Mouse (Mus musculus) spleen, embryonic (tissue): ENCODE data around the gene Prdm16.

Experiments used
- CTCF ChIA-PET: fragments of 350-600 bp; sonication (Branson Sonifier 250); formaldehyde crosslinking; loops from one replicate; lab custom pipeline; 2022; lab: Charles Lee

Gene Prdm16

GRCm38 (mm10) chr4:154558041-154558440, 78.6 kb downstream of the Prdm16 start:
- CTCF ChIA-PET = no interaction called here

- CTCF ChIA-PET = no interaction called here
Measured at GRCm38 (mm10) chr4:154557168-154557567, 79.5 kb downstream of the Prdm16 start.

GRCm38 (mm10) chr4:154556418-154556817, 80.3 kb downstream of the Prdm16 start:
- CTCF ChIA-PET = no interaction called here

- CTCF ChIA-PET = no interaction called here
Measured at GRCm38 (mm10) chr4:154549961-154550393, 86.7 kb downstream of the Prdm16 start.

GRCm38 (mm10) chr4:154549497-154549896, 87.2 kb downstream of the Prdm16 start:
- CTCF ChIA-PET = no interaction called here

- CTCF ChIA-PET = no interaction called here
Measured at GRCm38 (mm10) chr4:154547176-154547855, 89.4 kb downstream of the Prdm16 start.

GRCm38 (mm10) chr4:154545296-154545695, 91.4 kb downstream of the Prdm16 start:
- CTCF ChIA-PET = no interaction called here

GRCm38 (mm10) chr4:154543921-154544320, 92.8 kb downstream of the Prdm16 start:
- CTCF ChIA-PET = interaction anchor here (0.7 kb wide), 1 partner anchor 90 kb away, joined by 4 read pairs; no protein-coding TSS in a partner anchor

GRCm38 (mm10) chr4:154543128-154543527, 93.5 kb downstream of the Prdm16 start:
- CTCF ChIA-PET = interaction anchor here (0.7 kb wide), 1 partner anchor 90 kb away, joined by 4 read pairs; no protein-coding TSS in a partner anchor

GRCm38 (mm10) chr4:154542568-154542967, 94.1 kb downstream of the Prdm16 start:
- CTCF ChIA-PET = no interaction called here

GRCm38 (mm10) chr4:154541632-154542276, 94.9 kb downstream of the Prdm16 start:
- CTCF ChIA-PET = no interaction called here

GRCm38 (mm10) chr4:154540671-154541070, 96.0 kb downstream of the Prdm16 start:
- CTCF ChIA-PET = no interaction called here

GRCm38 (mm10) chr4:154539703-154540102, 97.0 kb downstream of the Prdm16 start:
- CTCF ChIA-PET = no interaction called here

- CTCF ChIA-PET = no interaction called here
Measured at GRCm38 (mm10) chr4:154538727-154539126, 97.9 kb downstream of the Prdm16 start.

GRCm38 (mm10) chr4:154536110-154536509, 100.6 kb downstream of the Prdm16 start:
- CTCF ChIA-PET = no interaction called here

- CTCF ChIA-PET = no interaction called here
Measured at GRCm38 (mm10) chr4:154531368-154531767, 105.3 kb downstream of the Prdm16 start.

- CTCF ChIA-PET = no interaction called here
Measured at GRCm38 (mm10) chr4:154530336-154530735, 106.3 kb downstream of the Prdm16 start.

GRCm38 (mm10) chr4:154527506-154527905, 109.2 kb downstream of the Prdm16 start:
- CTCF ChIA-PET = no interaction called here

- CTCF ChIA-PET = no interaction called here
Measured at GRCm38 (mm10) chr4:154526351-154526786, 110.3 kb downstream of the Prdm16 start.

- CTCF ChIA-PET = no interaction called here
Measured at GRCm38 (mm10) chr4:154523898-154524297, 112.8 kb downstream of the Prdm16 start.

- CTCF ChIA-PET = no interaction called here
Measured at GRCm38 (mm10) chr4:154521881-154522676, 114.6 kb downstream of the Prdm16 start.

- CTCF ChIA-PET = no interaction called here
Measured at GRCm38 (mm10) chr4:154519470-154520037, 117.1 kb downstream of the Prdm16 start.
